Mouse (Mus musculus): ENCODE results near the gene Relt.
A peak's percentile ranks its signal among the peaks of the same experiment; 100 is the strongest.
"Not testable (repeated sequence)": the region's sequence is repeated elsewhere in the genome, so short reads cannot be mapped to it uniquely, and the experiment has no call there.

Relt gene

GRCm38 (mm10) chr7:100873197-100873596, 10.0 kb upstream of the Relt start:
- DNase-seq = no peak

- DNase-seq = no peak
Observed at GRCm38 (mm10) chr7:100871892-100872291, 8.6 kb upstream of the Relt start.

DNA sequence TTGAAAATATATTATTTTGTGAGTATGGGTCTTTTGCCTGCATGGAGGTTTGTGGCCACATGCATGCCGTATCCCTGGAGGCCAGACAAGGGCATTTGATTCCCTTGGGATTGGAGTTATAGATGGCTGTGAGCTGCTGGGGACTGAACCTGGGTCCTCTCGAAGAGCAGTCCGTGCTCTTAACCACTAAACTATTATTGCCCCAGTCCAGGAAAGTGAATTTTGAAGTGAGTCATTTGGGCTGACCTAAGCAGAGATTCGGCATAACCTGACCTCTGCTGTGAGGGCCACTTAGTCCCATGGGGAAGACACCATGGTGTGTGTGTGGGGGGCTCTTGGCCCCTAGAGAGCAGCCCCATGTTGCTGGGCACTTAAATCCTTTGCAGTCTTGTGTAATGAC, 8.1 kb upstream of the Relt start:
- DNase-seq = no peak

DNA sequence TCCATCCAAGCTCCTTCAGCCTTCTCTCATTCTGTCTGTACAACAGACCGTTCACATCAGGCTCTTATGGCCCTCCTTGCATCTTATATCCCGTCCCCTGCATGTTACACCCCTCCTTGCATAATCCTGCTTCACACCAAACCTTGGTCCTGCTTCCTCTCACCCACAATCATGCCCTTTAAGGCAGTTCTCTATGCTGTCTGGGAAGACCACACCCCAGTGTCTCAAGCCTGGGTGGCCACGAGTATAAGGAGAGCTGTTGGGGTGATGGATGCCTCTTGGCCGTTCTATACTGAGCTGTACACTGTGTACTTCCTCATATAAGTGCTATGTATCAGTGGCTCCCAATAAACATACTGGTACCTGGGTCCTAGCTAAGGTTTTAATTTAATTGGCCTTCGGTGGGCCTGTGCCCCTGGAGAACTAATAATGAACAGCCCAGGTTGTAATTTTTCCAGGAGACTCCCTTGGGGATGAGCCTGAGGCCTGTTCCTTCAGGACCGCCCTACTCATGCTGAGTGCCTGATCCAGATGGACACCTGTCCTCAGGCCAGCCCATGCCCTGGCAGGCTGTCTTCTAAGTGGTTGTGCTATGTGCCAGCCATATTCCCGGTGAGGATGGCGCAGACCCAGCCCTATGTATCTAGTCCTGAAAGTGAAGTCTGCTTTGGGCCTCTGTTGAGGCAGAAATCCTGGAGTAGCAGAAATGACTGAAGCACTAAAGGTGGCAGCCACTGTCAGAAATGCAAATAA, 6.8 kb upstream of the Relt start:
- no peak for DNase-seq

- no peak for DNase-seq
Observed at GRCm38 (mm10) chr7:100868551-100868950, 5.3 kb upstream of the Relt start.

DNA sequence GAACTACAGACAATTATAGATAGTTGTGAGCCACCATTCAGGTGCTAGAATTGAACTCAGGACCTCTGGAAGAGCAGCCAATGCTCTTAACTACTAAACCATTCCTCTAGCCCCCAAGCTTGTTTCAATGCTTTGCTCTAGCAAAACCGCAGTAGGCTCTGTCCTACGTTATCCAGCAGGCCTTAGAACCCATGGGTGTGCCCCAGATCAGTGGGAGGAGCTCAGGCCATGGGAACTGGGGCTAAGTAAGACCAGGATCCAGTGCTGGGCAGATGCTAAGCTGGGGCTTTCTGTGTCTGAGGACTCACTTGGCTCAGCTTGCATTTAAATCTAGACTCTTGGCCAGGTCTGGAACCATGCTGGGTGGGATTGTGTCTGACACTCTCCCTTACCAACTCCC, 4.3 kb upstream of the Relt start:
- DNase-seq = no peak

DNA sequence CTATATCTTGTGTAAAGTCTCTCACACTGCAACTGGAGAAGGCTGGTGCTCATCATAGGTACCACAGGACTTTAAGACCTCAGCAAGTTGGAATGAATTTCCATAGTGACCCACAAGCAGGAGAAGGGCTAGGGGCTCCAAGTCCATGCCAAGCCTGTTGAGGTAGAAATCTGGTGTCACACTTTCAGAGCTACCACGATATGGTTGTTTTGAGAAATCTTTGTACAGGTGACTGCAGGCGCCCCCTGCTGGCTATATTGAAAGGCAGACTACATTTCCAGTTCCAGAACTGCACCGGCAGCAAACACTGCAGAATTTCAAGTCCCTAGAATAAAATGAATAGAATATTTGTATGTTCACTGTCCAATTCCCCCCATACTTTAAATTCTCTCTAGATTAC, 3.4 kb upstream of the Relt start:
- DNase-seq = peak; percentile 75

DNA sequence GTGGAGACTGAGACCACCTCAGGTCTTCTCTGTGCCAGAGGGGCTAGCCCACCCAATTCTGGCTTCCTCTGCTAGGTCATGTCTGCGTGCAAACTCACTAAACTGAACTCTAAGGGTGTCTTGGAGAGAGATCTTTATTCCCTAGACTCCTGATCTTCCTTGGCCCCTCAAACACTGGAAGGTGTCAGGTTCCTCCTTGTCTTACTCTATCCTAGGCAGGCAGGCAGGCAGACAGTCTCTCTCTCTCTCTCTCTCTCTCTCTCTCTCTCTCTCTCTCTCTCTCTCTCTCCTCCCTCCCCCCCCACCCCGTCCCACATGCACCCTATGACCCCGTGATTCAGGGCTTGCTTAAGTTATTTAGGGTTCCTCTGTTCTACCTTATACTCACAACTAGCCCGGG, 893 bp downstream of the Relt start:
- DNase-seq = no peak

DNA sequence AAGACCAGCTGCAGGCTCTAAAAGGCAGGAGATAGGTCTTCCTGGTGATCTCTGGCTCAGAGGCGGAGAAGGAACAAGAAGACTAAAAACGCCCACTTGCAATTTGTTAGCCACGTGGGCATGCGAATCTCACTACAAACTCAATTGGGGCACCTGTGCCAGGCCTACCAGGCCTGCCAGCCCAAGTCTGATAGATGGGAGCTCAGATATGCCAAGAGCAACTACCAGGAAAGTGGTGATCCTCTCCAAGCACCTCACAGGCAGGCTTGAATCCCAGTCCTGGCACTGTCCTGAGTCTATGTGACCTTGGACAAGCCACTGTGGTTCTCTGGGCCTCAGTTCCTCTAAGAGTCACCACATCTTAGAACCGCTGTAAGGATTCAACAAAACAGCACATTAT, 2.0 kb downstream of the Relt start:
- no peak for DNase-seq

- DNase-seq = no peak
Observed at GRCm38 (mm10) chr7:100860450-100860849, 2.8 kb downstream of the Relt start.

DNA sequence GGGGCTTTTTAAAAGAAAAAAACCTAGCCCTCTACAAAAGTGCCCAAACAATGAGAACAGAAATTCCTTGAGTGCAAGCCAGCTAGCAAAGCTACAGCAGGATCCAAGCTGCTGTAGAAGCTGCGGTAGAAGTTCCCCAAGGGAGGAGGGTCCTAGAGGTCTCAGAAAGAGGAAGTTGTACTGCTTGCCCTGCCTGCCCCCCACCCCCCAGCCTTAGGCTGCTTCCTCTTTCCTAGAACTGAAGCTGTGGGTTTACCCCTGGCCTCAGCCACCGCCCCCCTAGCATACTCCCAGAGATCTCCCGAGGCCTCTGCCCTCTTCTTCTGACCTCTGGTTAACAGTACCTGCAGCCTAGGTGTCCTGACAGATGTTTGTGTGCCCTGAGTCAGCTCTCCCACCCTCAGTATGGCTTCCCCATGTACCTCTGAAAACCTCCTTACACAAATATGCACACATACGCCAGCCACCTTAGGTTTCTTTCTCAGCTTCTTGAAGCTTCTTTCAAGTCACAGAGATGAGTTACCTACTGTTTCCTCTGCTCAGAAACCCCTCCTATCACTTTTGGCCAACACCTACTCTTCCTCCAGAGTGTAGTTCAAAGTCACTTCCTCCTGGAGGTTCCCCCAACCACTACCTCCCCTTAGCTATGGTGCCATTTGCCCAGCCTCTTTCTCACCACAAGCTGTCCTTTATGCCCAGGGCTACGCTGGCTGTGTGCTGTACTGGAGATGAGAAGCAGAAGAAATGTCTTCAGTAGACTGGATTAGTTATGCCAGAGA, 7.3 kb downstream of the Relt start:
- no peak for DNase-seq

- DNase-seq = no peak
Observed at GRCm38 (mm10) chr7:100855300-100855699, 7.9 kb downstream of the Relt start.

DNA sequence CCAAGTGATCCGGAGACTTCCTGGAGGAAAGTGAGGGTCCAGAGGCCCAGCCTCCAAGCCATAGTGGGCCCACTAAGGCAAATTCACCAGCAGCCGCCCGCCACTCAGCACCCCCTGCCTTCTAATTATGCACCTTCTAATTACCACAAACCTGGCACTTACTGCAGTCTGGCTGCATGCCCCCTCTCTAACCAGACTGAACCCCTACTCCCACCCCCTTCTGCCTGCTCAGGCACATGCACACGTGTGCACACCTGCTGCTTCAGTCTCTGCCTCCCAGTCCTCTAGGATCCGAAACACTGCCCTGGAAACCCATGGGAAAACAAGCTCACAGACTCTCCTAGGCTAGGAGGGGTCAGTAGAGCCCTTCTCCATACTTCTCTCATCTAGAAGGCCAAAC, 8.4 kb downstream of the Relt start:
- no peak for DNase-seq

DNA sequence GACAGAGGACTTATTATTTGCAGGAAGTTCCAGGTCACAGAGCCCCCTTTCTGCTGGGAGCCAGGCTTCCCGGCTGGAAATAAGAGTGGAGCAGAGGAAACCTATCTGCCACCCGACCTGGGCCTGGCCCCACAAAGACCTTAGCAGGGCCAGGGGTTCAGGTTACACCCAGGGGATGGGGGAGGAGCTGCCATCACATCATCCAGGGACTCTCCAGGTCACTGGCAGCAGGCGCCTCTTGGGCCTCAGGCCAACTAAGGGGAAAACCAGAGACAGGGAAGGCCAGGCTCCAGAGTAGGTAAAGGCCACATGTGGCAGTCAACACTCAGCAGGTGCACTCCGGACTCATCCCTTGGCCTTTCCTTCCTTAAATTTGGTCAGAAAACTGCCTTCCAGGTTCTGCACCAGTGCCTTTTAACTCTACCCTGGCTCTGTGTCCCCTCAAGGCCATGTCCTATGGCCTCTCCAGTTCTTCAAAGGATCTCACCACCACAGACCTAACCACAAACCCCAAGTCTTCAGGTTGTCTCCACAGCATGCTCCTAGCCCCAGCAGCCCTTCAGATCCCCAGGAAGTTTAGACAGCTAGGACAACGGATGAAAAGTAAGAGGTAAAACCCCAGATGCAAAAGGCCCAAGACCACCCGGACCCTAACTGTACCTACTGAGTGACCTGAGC, 9.0 kb downstream of the Relt start:
- no peak for DNase-seq

- DNase-seq = no peak
Observed at GRCm38 (mm10) chr7:100853396-100853795, 9.8 kb downstream of the Relt start.

- DNase-seq = no peak
Observed at GRCm38 (mm10) chr7:100851481-100852356, 11.5 kb downstream of the Relt start.

DNA sequence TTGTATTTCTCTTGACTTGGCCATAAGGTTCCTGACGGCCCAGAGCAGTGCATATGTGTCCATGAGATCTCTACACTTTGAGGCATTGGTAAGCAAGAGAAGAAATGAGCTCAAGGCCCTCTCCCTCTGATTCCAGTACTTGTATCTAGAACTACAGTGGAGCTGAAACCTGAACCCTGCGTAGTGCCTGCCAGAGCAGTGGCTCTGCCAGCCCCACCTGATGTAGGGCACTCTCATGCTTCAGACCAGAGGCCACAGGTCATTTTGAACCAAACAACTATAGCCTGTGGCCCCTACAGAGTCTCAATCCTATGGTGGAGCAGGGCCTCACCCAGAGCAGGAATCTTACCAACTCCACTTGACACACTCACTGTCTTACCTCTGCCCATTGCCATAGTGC, 13.7 kb downstream of the Relt start:
- no peak for DNase-seq

GRCm38 (mm10) chr7:100848744-100849143, 14.5 kb downstream of the Relt start:
- peak; percentile 77 for DNase-seq

DNA sequence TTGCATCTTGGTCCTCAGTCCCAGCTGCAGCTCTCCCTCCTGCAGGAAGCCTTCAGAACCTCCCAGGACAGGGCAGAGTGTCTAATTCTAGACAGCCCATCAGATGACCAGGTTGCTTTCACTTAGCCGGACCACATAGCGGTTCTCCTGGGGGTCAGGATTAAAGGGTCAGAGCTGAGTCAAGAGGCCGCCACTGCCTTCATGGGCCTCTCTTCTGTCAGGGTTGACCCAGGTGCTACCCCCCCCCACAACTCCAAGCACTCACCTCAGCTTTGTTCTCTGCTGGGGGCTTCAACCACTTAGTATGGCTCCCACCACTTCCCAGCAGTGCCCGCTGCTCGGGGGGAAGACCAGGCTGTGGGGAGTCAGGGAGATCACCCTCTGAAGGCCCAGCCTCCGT, 16.1 kb downstream of the Relt start:
- DNase-seq = no peak

GRCm38 (mm10) chr7:100846033-100846432, 17.2 kb downstream of the Relt start:
- not testable (repeated sequence) for DNase-seq

DNA sequence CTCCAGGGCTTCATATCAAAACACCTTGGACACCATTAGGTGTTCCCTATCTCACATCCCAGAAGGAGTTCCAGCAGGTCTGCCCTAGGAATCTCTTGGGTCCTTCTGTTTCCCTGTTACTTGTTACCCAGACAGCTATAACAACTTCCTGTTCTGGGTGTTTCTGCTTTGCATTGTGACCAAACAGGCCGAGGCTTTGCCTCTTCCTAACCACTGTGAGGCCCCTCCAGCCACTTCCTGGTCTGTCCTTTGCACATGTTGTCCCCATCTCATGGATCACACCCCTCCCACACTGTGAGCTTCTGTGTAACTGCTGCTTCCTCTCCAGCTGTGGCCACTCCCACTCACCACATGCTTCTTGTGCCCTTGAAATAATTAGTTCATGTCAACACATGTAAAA, 17.8 kb downstream of the Relt start:
- no peak for DNase-seq

GRCm38 (mm10) chr7:100845026-100845400, 18.2 kb downstream of the Relt start:
- no peak for DNase-seq
